Mouse (Mus musculus): ENCODE results near the gene S100a4. TPM values are rescaled to one million over a fixed set of nuclear protein-coding genes. Genes with fewer than 3 reads are reported as not detected.

S100a4 gene
- polyA plus RNA-seq, 1 experiment = 69.1 TPM

DNA sequence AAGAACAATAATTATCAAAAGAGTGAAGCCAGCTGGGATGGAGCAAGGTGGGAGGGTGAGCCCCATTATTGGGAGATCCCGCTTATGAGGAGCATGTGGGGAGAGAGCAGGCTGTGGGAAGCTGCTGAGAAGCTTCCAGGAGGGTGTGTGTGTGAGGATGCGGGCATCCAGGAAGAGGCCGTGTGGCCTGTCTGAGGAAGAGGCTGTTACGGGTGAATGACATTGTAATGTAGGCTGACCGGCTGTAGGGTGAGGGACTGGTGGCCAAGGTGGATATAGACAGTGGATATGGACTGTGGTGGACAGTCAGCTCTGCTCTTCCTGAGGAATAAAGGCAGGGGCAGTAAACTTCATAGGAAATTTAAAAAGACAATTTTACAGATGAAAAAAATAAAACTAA is 21.9 kb downstream of the S100a4 start:
- DNase-seq (ENCODE audit: low read depth) = no peak

DNA sequence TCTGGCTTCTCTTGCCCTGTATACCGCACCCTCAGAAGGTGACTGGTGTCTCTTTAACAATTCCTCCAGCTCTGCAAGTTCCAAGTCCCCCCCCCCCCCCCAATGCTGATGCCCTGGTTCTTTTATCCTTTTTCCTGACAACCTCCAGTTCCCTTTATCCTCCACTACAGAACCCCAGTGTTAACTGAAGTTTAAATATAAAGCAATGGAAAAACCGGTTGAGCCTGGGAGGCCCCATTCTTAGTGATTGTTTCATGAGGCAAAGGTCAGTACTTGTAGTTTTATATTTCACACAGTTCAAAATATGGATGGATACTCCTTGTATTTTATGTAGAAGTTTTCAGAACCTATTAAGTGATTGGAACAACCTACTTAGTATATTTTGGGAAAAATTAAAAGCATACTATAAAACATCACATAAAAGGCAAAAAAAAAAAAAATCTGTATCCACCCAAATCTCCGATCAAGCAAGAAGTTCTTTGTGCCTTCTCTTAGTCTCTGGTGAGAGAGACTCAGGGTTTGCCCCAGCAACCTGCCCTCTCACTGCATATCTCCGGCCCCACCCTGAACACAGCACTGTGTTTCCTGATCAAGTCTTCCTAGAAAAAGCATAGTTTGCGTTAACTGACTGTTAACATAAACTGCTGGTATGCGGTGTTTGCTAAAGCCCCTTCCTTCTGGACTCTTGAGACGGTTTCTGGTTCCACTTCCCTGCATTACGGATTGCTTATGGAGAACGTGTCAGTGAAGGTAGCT is 22.9 kb downstream of the S100a4 start:
- no peak for DNase-seq (ENCODE audit: low read depth)

DNA sequence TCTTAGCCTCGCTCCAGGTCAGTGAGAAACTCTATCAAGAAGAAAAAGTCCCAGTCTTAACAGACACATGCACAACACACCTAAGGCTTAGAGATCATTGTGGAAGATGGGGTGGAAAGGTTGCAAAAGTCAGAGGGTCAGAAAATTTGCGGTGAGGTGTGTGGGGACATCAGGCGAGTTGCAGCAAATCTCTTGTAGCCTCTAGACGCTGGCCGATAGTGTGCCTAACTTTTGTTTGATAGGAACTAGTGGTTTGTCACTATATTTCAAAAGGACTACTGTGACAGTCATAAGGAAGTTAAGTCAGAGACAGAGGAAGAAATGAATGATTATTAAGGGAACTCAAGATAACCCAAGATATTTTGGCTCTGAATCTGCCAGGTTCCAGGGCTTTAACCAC is 23.8 kb downstream of the S100a4 start:
- DNase-seq (ENCODE audit: low read depth) = no peak

DNA sequence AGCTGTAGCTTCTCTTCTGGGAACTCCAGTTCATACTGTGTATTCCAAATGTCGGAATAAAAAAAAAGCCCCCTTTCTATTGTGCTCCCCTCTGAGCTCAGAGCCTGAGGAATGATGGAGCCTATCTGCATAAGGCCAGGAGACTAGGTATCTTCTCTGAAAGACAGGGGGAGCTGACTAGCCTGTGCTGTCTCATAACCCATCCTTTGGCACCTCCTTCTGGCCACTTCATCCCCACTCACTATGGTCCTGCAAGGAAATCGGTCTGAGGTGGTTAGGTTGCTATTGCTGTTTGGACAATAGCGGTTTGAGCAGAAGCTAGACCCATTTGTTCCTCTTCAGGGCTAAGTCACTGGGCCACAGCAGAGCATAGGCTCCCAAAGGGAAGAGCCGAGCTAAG is 24.2 kb downstream of the S100a4 start:
- no peak for DNase-seq (ENCODE audit: low read depth)

DNA sequence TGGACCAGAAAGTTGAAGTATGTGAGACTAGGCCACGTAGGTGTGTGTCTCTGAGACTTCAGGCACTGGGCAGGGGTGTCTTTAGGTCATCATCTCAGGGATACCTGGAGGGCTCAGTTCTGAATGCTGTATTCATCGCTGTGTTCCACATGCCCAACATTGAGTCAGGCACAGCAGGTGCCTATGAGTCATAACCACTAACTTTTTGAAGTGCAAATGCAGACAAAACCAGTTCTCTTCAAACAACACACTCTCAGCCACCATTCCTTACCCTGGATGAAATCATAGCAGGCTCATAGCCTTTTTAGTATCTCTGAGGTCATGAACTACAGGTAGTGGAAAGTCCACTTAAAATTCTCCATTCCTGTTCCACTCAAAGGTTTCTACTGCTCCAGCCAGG is 25.7 kb downstream of the S100a4 start:
- no peak for DNase-seq (ENCODE audit: low read depth)

DNA sequence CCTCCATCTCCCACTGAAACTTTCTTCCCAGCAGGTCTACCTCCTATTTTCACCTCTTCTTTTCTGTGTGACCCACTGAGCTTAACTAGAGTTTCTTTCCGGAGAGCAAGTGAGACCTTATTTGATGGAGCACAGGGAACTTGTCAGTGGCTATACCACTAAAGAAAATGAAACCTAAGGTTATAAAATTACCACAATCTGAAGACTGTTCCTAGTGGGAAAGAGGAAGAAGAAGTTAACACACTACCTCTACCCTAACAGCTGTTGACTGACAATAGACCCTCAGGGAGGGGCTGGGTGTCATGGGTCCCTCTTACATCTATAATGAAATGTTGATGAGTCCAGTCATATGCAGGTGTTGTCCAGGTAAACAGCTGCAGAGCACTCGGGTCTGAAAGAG is 28.4 kb downstream of the S100a4 start:
- no peak for DNase-seq (ENCODE audit: low read depth)

DNA sequence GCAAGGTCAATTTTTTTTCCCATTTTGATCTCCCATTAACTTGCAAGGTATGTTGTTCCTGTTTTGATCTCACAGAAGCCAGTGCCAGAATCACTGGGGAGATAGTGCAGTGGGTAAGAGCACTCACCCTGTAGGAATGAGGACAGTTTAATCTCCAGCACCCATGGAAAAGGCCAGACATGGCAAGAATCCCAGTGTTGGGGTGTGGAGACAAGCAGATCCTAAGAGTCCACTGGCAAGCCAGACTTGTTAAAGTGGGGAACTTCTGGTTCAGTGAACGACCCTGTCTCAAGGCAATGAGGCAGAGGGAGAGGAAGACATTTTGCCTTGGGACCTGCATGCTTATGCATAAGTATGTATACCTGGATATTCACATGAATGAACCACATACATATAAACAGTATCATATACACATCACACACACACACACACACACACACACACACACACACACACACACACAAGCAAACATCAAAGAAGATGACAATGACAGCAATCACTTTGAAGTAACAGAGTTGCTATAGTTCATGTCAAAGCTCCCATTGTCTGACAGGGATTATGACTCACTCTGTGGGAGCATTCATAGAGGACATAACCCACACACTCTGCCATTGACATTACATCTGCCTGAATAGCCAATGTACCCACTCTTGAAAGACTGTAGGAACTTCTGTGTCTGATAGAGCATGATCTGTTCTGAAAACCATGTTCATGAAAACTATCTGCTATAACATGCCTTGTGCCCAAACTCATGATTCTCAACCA is 35.1 kb downstream of the S100a4 start:
- no peak for DNase-seq (ENCODE audit: low read depth)

DNA sequence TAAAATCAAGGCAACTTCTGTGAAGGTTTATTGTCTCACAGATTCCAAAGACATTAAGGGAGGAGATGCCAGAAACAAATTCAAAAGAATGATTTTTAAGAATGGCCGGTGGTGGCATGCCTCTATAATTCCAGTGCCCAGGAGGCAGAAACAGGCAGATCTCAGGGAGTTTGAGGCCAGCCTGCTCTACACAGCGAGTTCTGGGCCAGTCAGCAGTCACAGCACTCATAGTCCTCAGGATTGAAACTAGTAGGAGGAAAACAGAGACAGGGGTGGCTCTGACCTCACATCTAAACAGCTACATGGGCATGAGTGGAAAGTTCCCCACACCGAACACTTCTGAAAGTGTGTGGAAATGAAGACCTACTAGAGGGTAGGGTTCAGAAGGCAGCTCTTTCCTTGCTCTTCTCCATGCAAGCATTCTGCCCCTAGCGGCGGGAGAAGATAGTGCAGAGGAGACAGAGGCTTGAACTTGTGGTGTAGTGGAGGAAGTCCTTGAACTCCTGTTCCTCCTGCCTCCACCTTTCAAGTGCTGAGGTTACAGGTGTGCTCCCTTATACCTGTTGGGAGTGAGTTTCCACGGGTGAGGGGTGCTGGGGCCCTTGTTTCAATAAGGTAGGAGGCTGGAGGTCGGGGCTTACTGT is 36.1 kb downstream of the S100a4 start:
- DNase-seq (ENCODE audit: low read depth) = no peak

DNA sequence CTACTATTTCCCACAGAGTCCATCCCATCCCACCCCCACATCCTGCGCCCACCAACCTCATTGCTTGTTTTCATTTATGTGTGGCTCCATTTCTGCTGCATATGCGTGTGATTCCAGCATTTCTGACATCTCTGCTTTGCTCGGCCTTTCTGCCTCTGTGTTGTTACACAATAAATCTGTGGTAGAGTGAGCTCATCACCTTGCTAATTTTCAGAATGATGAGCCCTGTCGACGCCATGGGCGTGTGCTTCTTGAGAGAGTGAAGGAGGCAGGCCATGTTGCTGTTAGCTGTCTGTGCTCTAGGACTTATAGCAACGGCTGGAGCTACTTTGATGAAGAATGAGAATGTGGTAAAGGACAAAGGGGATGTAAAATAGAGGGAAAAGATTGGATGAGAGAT is 37.4 kb downstream of the S100a4 start:
- no peak for DNase-seq (ENCODE audit: low read depth)

DNA sequence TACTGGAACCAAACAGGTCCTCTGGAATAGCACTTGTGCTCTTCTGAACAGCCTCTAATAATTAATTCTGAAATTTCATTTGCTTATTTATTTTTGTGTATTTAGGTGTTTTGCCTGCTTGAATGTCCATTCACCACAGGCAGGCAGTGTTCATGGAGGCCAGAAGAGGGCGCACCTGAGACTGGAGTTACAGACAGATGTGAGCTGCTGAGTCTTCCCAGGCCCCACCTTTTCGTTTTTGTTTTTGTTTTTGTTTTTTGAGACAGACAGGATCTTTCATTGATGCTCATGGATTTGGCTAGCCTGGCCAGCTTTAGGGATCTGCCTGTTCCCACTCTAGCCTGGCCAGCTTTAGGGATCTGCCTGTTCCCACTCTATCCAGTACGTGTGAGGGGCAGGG is 40.6 kb downstream of the S100a4 start:
- no peak for DNase-seq (ENCODE audit: low read depth)

DNA sequence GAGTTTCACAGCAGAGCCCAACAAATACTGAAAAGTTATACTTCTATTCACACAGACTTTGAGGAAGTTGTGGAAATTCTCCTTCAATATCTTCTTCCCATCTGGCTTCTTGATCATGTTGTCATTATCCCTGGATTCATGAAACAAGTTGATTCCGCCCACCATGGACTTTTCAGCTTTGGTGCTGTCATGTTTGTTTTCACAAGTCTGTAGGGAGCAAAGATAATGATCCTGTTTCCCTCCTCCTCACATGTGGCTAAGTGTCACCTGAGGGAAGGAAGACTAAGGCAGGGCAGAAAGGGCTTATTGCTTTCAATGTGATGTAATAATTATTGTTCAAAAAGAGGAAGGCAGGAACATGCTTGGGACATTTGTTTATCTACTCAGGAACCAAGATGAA is 43.7 kb downstream of the S100a4 start:
- peak; percentile 68 for DNase-seq (ENCODE audit: low read depth)

DNA sequence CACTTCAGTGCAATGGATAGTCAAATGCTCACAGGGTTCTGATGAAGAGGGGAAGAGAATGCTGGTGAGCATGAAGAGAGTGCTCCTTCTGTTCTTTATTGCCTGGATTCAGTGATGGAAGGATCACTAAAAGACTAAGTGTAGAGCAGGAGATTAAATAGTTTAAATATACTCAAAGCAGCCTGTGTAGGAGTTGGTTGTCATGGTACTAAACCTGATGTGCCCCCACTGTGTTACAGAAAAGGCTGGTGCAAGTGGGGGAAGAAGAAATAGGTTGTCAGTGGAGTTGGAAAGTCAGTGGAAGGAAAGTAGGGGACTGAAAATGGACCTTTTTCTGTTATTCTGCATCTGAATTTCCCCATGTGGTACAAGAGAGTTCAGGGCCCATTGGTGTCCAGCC is 45.4 kb downstream of the S100a4 start:
- DNase-seq (ENCODE audit: low read depth) = no peak

DNA sequence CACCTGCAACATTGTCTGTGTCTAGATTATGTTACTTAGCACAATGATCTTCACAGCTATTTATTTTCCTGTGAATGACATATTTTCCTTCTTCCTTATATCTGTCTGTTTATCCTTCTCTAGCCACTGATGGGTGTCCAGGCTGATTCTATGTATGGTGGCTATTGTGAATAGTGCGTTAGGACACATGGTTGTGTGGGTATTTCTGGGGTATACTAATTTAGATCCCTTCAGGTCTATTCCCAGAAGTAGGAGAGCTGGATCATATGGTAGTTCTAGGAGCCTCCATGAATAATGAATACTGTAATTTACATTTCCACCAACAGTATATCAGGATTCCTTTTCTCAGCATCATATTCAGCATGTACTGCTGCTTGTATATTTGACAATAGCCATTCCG is 46.3 kb downstream of the S100a4 start:
- DNase-seq (ENCODE audit: low read depth) = no peak

DNA sequence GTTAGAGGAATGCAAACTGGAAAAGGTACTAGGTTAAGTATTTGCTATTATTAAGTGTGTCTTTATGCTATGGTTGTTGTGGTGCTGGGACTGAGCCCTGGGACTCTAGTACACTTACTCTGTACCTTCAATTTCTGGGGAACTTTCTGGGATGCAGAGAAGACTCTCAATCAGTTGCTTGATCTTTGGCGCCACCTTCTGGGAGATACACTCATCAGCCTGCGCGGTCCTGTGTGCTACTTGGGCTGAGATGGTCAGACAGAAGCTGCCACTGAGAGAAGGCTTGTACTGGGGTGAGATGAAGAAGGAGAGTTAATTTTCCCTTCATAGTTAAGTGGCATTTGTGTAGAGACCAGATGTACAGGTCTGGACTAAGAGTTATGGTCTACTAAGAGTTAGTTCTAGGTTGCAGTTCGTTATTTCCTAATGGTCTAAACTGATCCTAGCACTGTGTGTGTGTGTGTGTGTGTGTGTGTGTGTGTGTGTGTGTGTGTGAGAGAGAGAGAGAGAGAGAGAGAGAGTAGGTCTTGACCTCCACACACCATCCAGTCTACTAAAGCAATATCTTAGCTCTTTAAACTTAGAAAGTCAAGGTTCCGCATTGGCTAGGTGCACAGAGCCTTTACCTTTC is 49.4 kb downstream of the S100a4 start:
- no peak for DNase-seq (ENCODE audit: low read depth)

DNA sequence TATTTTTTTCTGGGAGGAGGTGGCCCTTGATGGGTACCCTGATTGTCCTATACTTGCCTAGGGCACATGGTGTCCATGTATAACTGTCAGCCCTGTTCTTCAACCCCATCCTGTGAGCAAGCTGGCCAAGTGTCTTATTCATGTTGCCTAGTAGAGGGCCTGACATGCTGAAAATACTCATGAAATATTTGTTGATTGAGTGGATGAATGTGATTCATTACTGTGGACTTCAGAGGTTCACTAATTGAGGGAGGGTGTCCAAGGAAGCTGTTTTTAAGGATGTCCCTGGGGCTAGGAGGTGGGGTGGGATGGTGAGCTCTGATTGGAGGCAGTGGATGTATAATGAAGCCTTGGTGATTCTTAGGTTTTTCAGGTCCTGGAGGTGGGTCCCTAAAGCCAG is 50.1 kb downstream of the S100a4 start, which contains the start of gene S100a7a:
S100a7a (plus strand) TSS at position 301 of the 400 bp plus-strand sequence.
- no peak for DNase-seq (ENCODE audit: low read depth)

Other genes with a start within 250 kb of the S100a4 start
- gene Slc27a3, start 213.8 kb upstream of the S100a4 start, polyA plus RNA-seq (2012; rRNA removed) = 7.4 and 9.4 TPM in 2 replicates
- gene Ints3, start 170.1 kb upstream of the S100a4 start, polyA plus RNA-seq (2012; rRNA removed) = 30.2 and 36.5 TPM in 2 replicates
- 49.7 and 51.1 TPM in 2 replicates for gene Npr1, start 137.9 kb upstream of the S100a4 start, polyA plus RNA-seq (2012; rRNA removed)
- gene Ilf2, start 127.6 kb upstream of the S100a4 start, polyA plus RNA-seq (2012; rRNA removed) = 30.6 and 34.0 TPM in 2 replicates
- gene Snapin, start 112.7 kb upstream of the S100a4 start, polyA plus RNA-seq (2012; rRNA removed) = 38.3 and 41.3 TPM in 2 replicates
- 35.9 and 46.2 TPM in 2 replicates for gene Chtop, start 94.3 kb upstream of the S100a4 start, polyA plus RNA-seq (2012; rRNA removed)
- gene S100a1, start 89.4 kb upstream of the S100a4 start, polyA plus RNA-seq (2012; rRNA removed) = 184 and 230 TPM in 2 replicates
- gene S100a13, start 89.3 kb upstream of the S100a4 start, polyA plus RNA-seq (2012; rRNA removed) = 73.7 and 97.9 TPM in 2 replicates
- gene S100a14, start 76.9 kb upstream of the S100a4 start, polyA plus RNA-seq (2012; rRNA removed) = 2.5 and 7.2 TPM in 2 replicates
- gene S100a16, start 66.5 kb upstream of the S100a4 start, polyA plus RNA-seq (2012; rRNA removed) = 161 and 192 TPM in 2 replicates
- 1.4 TPM in 2 replicates for gene S100a3, start 43.2 kb upstream of the S100a4 start, polyA plus RNA-seq (2012; rRNA removed)
- gene S100a2, start 13.5 kb upstream of the S100a4 start, polyA plus RNA-seq (2012; rRNA removed) = not detected in 2 replicates
- gene Gm42674, start 1.9 kb upstream of the S100a4 start, polyA plus RNA-seq (2012; rRNA removed) = not detected in 2 replicates
- gene S100a5, start 4.8 kb downstream of the S100a4 start, polyA plus RNA-seq (2012; rRNA removed) = not detected in 2 replicates
- gene S100a6, start 9.1 kb downstream of the S100a4 start, polyA plus RNA-seq (2012; rRNA removed) = 229 and 578 TPM in 2 replicates
- gene S100a7a, start 50.2 kb downstream of the S100a4 start, polyA plus RNA-seq (2012; rRNA removed) = 0.19 and 0.39 TPM in 2 replicates
- 0.48 and 7.4 TPM in 2 replicates for gene S100a8, start 65.2 kb downstream of the S100a4 start, polyA plus RNA-seq (2012; rRNA removed)
- 1.2 and 1.3 TPM in 2 replicates for gene S100a9, start 92.0 kb downstream of the S100a4 start, polyA plus RNA-seq (2012; rRNA removed)
- 0.76 and 0.77 TPM in 2 replicates for gene Pglyrp4, start 123.1 kb downstream of the S100a4 start, polyA plus RNA-seq (2012; rRNA removed)
- not detected in 2 replicates for gene Gm5849, start 174.1 kb downstream of the S100a4 start, polyA plus RNA-seq (2012; rRNA removed)

Measured in gonadal fat pad, adult 2 months (tissue).